Mouse (Mus musculus) gastrocnemius, postnatal 25 days (tissue): ENCODE results near the gene Uba7. TPM values are rescaled to one million over a fixed set of nuclear protein-coding genes. Genes with fewer than 3 reads are reported as not detected.
"Not testable (repeated sequence)": the region's sequence is repeated elsewhere in the genome, so short reads cannot be mapped to it uniquely, and the experiment has no call there.

Experiments used
- DNase-seq: peaks from one replicate; pipeline ENCODE4 v3.0.0; 2022
- total RNA-seq, 2 experiments: library from RNA; stranded (reverse); gene quantifications; 1 replicate in 1 of 2; 2 replicates in 1 of 2; pipeline ENCODE4 v1.2.3; 2021

Gene Uba7
- total RNA-seq, 2 experiments from 2014 or later: 2.4 to 2.8 TPM

GRCm38 (mm10) chr9:107993013-107993412 is 17.7 kb downstream of the Uba7 start:
- DNase-seq: no peak

DNA sequence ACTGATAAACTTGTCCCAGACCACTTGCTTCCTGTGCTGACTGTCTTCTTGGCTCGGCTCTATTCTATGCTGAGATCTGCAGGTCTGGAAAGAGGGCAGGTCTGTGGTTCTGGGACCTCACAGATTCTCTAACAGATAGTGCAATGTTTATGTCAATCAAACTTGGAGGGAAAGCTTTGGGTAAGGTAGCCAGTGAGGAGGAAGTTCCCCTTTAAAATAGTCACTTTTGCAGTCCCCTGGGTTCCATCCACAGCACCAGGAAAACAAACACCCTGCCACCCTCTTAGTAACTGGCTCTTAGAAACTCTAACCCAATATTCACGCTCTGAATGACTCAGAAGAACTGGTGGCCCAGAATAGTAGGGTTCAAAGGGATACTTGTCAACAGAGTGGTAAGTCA is 19.2 kb downstream of the Uba7 start:
- DNase-seq: no peak

- no peak for DNase-seq
Observed at GRCm38 (mm10) chr9:107995513-107995912, 20.2 kb downstream of the Uba7 start.

DNA sequence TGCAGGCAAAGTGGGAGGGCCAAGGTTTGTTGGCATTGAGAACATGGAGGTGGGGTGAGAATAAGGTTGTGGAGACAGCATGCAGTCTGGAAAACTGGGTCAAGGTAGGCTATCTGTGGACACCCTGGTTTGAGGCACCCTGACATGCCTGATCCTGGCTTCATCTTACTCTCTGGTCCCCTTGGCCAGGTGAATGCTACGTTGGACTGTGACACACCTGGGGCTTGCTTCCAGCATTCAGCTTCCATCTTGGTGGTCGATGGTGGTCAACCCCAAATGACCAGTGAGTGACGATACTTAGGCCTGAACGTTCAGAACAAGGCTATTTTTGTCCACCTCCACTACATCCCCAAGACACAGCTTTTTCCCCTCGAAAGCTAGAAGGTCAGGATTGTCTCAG is 20.7 kb downstream of the Uba7 start, which contains the start of gene Gm20662:
Gene Gm20662 (plus strand): TSS at position 301 of the 400 bp plus-strand sequence.
- no peak for DNase-seq

DNA sequence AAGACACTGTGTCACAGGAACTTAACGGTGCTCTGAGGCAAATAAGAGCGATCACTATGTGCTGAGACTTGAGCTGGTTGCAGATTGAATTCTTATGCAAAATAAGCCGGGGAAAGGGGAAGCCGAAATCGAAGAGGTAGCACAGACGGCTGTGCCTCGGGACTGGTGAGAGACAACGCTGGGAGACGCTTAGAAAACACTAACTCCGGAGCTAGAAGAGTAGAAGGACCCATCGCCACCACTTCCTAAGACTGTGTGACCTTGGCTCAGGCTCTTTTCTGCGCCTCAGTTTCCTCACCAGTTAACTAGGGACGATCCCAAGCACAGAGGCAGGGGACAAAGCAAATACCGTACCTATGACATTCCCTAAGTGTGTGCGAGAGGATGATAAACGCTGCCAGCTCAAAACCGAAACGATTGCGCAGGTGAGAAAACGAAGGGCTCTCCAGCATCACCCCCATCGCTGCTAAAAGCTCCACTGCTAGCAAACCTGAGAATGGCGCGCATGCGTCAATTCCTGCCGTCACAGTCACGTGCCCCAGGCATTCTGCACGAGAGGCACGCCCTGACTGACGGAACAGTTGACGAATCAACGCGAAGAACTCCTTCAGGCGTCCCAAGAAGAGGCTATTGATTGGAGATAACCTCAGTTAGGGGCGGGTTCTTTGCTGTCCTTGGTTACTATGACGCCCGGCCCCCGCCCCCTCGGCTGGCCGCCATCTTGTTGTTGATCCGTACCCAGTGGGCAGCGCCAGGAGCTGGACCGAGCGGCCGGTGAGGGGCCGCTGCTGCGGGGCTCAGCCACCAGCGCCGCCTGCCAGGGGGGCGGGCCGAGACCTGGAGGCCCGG is 26.8 kb downstream of the Uba7 start, which contains the start of gene Ip6k1:
Gene Ip6k1 (plus strand): TSS at position 580 of the 849 bp plus-strand sequence.
- DNase-seq: peak; percentile 99

DNA sequence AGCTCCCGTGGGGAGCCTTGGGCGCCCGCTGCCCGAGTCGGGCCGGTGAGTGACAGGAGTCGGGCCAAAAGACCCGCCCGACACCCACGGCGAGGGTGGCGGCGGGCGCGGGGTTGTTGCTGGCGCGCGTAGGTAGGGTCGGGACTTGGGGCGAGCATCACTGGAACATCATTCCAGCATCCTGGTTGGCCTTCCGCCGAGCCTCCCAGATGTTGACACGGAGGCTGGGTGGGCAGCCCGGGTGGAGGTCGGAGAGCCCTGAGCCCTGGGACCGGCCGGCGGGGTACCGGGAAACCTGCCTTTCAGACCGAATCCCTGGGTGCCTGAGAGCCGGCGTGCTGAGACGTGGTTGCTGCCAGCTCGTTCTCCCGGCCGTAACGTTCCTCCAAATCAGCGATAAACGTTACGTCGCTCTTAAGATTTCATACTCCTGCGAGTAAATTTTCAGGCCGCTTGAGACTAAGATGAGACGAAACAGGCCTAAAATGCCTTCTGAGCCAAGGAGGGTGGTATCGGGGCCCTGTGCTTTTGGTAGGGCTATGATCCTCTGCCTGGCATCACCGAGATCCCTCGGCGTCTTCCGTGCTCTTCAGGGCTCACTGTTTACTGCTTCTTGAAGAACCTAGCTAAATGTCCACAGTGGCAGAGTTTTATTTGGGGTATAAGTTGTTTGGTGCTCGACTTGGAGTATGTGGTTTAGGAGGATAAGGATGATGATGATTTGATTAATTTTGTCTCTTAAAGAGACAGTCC is 27.6 kb downstream of the Uba7 start:
- peak; percentile 46 for DNase-seq

DNA sequence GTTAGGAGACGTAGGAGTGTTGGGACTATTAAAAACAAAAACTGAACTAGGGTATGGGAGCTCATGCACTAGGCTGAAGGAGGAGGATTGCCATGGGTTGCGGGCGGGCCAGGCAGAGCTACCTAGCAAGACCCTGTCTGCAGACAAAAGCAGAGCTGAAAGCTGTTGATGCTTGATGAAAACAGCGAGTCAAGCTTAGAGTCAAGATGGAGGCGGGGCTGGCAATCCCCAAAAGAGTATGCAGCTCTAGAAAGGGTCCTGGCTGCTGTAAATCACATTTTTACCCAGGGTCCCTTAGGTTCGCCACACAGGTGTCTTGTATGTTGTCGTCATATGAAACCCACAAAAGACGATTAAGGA is 28.2 kb downstream of the Uba7 start:
- DNase-seq: no peak

DNA sequence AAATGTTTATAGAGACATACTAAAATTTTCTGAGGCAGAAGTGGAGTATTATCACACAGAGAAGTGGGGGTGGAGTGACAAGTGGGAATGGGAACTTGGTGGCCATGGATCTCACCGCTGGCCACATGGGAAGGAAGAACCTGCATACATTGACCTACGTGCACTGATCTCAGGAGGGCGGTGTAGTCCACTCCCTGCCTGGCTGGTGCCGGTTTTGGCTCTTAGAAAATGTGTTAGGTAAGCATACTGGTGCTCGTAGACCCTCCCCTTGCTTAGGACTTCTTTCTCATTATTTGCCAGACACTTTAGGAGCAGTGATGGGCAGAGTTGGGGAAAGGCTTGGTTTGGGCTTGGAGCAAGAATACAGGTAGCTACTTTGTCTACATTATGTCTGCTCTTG is 32.7 kb downstream of the Uba7 start:
- DNase-seq: no peak

DNA sequence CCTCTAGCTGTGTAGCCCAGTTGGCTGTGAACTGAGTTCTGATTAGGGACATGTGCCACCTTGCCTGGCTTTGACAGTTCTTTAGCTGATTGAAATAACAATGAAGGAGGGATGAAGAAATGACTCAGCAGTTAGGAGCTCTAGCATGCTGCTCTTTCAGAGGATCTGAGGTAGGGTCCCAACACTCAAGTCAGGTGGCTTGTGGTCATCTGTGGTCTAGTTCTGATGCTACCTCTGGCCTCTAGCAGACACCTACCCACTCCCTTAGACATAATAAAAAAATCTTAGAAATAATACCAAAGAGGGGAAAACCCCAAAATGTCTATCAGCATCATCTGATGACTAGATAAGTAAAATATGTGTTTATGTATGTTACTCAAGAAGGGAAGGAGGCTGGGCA is 35.1 kb downstream of the Uba7 start:
- no peak for DNase-seq

DNA sequence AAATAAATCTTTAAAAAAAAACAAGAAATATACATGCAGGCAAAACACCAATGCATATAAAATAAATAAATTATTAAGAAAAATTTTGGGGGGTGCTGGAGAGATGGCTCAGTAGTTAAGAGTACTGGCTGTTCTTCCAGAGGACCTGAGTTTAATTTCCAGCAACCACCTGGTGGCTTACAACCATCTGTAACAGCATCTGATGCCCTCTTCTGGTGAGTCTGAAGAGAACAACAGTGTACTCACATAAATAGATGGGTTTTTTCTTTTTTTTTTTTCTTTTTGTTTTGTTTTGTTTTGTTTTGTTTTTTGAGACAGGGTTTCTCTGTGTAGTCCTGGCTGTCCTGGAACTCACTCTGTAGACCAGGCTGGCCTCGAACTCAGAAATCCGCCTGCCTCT is 38.3 kb downstream of the Uba7 start:
- not testable (repeated sequence) for DNase-seq

- DNase-seq: no peak
Observed at GRCm38 (mm10) chr9:108017127-108017526, 41.8 kb downstream of the Uba7 start.

GRCm38 (mm10) chr9:108020741-108021140 is 45.4 kb downstream of the Uba7 start:
- DNase-seq: no peak

- no peak for DNase-seq
Observed at GRCm38 (mm10) chr9:108023216-108023615, 47.9 kb downstream of the Uba7 start.

DNA sequence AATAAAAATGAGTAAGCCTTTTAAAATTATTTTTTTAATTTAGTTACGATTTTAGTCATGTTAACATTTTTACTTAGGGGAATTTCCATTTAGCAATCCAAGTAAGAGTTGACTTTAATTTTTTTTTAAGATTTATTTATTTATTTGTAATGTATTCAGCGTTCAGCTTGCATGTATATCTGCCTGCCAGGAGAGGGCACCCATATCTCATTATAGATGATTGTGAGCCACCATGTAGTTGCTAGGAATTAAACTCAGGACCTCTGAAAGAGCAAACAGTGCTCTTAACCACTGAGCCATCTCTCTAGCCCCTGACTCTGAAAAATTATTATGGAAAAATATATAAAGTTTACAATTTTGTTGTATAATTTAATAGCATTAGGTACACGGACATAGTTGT is 51.3 kb downstream of the Uba7 start:
- no peak for DNase-seq

- DNase-seq: no peak
Observed at GRCm38 (mm10) chr9:108027867-108028266, 52.6 kb downstream of the Uba7 start.

- DNase-seq: no peak
Observed at GRCm38 (mm10) chr9:108032126-108032525, 56.8 kb downstream of the Uba7 start.

Other genes with a start within 250 kb of the Uba7 start
- 10 to 100 TPM; 35.3 to 36.6 TPM for gene Rbm5, start 204.5 kb upstream of the Uba7 start, total RNA-seq
- 10 to 100 TPM; 18.3 to 20.7 TPM for gene Rbm6, start 102.3 kb upstream of the Uba7 start, total RNA-seq
- gene Mon1a, start 87.4 kb upstream of the Uba7 start, total RNA-seq: 1 to 10 TPM; 8.3 to 9.6 TPM
- 1 to 10 TPM; 1.3 to 2.1 TPM for gene Mst1r, start 68.6 kb upstream of the Uba7 start, total RNA-seq
- gene Actl11, start 47.0 kb upstream of the Uba7 start, total RNA-seq: not detected
- under 1 TPM; 0.18 to 0.38 TPM for gene Camkv, start 39.8 kb upstream of the Uba7 start, total RNA-seq
- gene Traip, start 25.4 kb upstream of the Uba7 start, total RNA-seq: under 1 TPM; 0.46 to 0.88 TPM
- gene Gm20661, start 7.6 kb downstream of the Uba7 start, total RNA-seq: not detected
- 1 to 10 TPM; 2.8 to 3.1 TPM for gene Inka1, start 10.4 kb downstream of the Uba7 start, total RNA-seq
- under 1 TPM; 0.43 to 0.48 TPM for gene Cdhr4, start 17.0 kb downstream of the Uba7 start, total RNA-seq
- not detected for gene Gm20662, start 20.8 kb downstream of the Uba7 start, total RNA-seq
- gene Ip6k1, start 27.0 kb downstream of the Uba7 start, total RNA-seq: 10 to 100 TPM; 21.0 to 23.3 TPM
- 1 to 10 TPM; 6.0 to 6.2 TPM for gene Gmppb, start 73.7 kb downstream of the Uba7 start, total RNA-seq
- gene Amigo3, start 77.7 kb downstream of the Uba7 start, total RNA-seq: 1 to 10 TPM; 1.9 to 2.4 TPM
- not detected for gene Mst1, start 104.9 kb downstream of the Uba7 start, total RNA-seq
- 100 to 1,000 TPM; 163 to 169 TPM for gene Rnf123, start 107.8 kb downstream of the Uba7 start, total RNA-seq
- gene Apeh, start 119.1 kb downstream of the Uba7 start, total RNA-seq: 10 to 100 TPM; 32.9 to 34.4 TPM
- under 1 TPM; 0.05 to 0.08 TPM for gene Bsn, start 214.9 kb downstream of the Uba7 start, total RNA-seq